Mouse (Mus musculus) kidney, adult 2 months (tissue): ENCODE data around the gene Ube2e3.

Experiments
- CTCF ChIP-seq: fragments of 200-500 bp; conservative IDR thresholded peaks from 2 replicates; pipeline ENCODE4 v1.5.1; 2011; ENCODE audit warnings: low read depth, mild to moderate bottlenecking, control low read depth, low read length, moderate library complexity, mixed read lengths; ENCODE audit not compliant: insufficient read depth, insufficient read length
- POLR2A ChIP-seq: fragments of 200-500 bp; IDR thresholded peaks from one replicate; pipeline ENCODE4 v1.6.1; 2011; ENCODE audit warnings: low read depth, low read length, control low read depth

DNA sequence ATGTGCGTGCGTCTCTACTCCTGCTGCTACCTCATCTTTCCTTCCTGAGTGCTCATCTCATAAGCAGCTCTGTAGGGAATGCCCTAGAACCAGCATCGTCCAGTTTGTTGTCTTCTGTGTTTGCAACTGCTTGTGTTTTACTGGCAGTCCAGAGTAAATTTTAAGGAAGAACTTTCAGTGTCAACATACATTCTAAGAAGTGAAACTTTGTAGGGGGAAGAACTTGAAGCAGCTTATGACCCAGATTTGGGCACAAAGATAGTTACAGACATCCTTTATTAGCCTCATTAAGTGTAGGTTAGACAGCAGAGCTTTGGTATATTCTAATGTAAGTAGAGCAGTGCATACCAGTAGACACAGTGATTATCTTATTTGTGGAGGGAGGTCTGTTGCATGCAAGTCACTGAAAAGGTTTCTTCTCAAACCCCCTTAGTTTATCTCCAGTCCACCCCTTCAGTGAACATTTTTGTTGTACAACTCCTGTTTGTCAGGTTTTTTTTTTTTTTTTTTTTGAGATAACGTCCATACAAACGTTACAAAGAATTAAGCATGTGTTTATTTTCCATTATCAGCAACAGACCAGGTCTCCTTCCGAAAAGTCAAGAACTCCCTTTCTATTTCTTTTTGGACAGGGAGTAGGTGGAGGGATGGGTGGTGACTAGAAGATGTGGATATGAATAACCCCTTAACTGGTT lies 55.2 kb downstream of the Ube2e3 start:
- TF ChIP-seq CTCF, result no peak
- no peak for TF ChIP-seq POLR2A
